Mouse (Mus musculus): ENCODE results near the gene Anpep. TPM values are rescaled to one million over a fixed set of nuclear protein-coding genes. Genes with fewer than 3 reads are reported as not detected.
A peak's percentile ranks its signal among the peaks of the same experiment; 100 is the strongest.
"Not testable (repeated sequence)": the region's sequence is repeated elsewhere in the genome, so short reads cannot be mapped to it uniquely, and the experiment has no call there.

The Anpep gene
- total RNA-seq, 2 experiments from 2014 or later = 5.6 to 6.0 TPM

DNA sequence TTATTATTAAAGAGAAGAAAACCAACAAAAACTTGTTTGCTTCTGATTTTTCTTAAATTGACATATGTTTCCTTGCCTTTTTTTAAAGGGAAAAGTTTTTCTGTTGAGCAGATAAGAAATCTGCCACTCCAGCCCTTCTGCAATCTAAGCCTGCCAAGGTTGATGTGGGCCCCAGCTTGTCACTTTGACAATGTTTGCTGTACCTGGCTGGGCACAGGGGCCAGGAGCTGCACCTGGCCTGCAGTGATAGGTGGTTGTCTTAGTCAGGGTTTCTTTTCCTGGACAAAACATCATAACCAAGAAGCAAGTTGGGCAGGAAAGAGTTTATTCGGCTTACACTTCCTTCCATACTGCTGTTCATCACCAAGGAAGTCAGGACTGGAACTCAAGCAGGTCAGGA, 47.5 kb downstream of the Anpep start:
- no peak for DNase-seq (ENCODE audit: low spot score in 2 of 2)

DNA sequence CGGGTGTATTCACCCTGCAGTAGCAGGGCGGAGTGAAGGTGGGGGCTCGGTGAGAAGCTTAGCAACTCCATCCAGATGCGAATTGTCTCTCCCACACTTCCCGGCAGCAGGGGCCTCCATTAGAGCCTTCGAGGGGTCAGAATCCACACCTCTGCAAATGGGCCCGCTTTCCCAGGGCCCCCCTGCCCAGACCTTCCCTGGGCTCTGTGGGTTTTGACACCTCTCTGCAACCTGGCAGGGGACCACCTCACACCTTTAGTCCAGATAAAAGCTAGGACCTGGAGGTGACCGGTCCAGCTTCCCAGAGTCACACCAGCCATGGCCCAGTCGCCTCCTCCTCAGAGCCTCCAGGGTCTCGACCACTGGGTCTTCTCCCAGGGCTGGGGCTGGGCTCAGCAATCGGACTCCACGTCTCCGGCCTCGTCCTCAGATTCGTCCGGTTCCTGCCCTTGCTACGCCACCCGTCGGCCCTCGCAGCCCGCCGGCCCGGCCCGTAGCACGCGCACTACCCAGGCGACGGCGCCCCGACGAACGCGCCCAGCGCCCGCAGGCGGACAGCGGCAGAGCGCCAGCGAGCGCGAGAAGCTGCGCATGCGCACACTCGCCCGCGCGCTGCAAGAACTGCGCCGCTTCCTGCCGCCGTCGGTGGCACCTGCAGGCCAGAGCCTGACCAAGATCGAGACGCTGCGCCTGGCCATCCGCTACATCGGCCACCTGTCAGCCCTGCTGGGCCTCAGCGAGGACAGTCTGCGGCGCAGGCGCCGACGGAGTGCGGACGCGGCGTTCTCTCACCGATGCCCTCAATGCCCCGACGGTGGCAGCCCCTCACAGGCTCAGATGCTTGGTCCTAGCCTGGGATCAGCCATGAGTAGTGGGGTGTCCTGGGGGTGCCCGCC, 50.0 kb downstream of the Anpep start, which contains the start of gene Mesp2:
Mesp2 (plus strand) TSS at position 117 of the 896 bp plus-strand sequence.
- DNase-seq (ENCODE audit: low spot score in 2 of 2) = peak; percentile 75 to 81

DNA sequence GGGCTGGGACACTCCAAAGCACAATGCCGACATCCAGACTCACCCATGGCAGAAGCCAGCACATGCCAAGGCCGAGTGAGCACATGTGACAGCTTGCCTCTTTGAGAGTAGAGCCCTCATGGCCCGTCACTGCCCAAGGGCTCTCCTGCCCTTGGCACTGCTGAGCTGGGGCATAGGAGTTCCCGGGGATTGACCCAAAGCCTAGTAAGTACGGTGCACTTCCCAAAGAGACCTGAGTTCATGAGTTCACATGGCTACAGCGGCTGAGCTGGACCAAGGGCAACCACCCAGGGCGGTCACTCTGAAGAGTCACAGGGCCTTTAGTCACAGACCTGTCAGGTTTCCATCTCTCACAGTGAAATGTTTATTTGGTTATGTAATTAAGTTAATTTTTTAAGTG, 52.3 kb downstream of the Anpep start:
- DNase-seq (ENCODE audit: low spot score in 2 of 2) = no peak

DNA sequence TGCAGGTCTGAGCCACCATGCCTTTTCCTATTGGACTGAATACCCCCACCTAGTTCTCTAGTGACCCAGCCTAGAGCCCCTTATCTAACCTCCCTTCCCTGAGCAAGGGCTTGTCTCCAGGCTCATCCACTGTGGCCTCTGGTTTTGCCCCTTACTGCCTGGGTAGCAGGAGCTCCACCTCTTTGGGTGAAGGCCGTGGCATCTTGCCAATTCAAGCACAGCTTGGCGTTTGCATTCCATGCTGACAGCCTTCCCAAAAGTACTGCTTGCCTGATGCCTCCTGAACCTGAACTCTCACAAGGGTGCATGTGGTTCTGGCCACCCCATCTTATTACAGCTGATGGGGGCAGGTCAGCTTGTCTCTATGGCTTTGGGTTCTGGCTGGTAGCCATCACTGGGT, 57.0 kb downstream of the Anpep start:
- DNase-seq (ENCODE audit: low spot score in 2 of 2) = no peak

DNA sequence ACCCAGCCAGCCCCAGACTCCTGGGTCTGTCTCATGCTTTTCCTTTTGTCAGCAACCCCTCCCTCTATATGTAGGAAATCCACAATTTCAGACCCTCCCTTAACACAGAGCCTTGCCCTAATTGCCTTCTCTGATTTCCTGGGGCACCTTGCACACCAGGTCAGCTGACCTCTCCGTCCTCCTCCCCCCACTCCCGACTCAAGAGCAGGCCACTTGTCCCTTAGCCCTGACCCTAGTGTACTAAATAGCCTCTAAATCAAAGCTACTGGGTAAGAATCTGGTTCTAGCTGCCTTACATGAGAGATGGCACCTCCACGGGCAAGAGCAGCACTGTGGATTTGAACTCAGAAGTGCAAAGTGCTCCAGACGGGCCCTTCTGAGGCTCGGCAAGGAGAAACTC, 58.8 kb downstream of the Anpep start:
- no peak for DNase-seq (ENCODE audit: low spot score in 2 of 2)

DNA sequence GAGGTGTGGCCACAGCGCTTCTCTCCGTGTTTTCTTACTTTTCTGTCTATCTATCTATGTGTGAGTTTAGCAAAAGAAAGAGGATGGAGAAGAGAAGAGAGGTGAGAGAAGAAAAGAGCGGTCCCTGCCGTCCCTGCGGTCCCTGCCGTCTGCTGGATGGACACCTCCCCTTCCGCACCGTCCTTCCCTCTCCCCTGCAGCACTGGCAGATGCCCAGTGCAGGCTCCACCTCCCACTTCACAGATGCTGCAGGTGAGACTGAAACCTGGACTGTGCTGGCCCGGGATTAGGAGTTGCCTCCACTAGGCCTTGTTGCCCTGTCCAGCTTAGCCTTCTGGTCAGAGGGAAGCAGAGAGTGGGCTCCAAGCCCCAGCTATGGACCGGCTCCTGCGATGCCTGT, 59.5 kb downstream of the Anpep start:
- no peak for DNase-seq (ENCODE audit: low spot score in 2 of 2)

DNA sequence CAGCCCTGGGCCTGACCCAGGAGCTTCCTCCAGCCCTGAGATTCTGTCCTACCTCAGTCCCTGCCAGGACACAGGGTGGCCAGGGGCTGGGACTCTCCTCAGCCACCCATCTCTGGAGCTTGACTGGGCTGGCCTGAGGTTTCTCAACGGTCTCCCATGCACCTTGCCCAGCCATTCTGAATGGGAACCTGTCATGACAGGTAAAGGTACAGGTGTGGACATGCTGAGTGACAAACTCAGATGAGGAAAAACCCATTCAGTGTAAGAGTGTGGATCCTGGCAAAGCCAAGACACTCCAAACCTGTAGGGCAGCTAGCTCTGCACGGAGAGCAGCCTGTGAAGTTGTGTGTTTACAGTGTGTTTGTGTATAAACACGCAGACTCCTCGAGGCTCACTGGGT, 60.5 kb downstream of the Anpep start:
- DNase-seq (ENCODE audit: low spot score in 2 of 2) = no peak

DNA sequence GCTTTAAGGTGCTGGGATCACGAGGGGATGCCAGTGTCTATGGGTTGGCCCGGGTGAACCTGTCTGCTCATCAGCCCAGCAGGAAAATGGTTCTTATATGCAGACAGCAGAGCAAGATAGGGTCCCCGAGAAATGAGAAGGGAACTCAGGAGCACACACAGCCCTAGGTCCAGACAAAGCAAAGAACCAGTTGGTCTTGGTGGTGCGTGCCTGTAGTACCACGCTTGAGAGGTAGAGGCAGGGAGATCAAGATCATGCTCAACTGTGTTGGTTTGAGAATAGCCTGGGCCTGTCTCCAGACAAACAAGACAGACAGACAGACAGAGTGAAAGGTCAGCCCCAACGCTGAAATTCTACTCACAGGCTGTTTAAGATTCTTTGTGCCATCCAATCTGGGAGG, 61.4 kb downstream of the Anpep start:
- no peak for DNase-seq (ENCODE audit: low spot score in 2 of 2)

DNA sequence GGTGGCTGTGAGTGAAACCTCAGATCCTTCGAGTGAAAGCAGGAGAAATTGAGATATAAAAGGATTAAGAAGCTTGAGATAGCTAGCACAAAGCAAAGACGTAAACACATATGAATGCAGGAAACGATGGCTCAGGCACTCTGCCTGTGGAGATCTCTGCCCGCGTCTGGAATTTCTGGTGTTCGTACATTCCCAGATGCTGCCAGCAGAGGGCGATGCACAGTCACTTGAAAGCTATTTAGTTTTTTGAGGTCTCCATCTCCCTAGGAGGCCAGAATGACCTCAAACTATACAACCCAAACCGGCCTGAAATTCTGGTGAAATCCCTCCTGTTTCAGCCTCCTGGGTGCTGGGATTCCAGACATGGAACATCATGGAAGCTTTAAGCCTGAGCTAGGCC, 61.8 kb downstream of the Anpep start:
- DNase-seq (ENCODE audit: low spot score in 2 of 2) = peak; percentile 87 to 89

DNA sequence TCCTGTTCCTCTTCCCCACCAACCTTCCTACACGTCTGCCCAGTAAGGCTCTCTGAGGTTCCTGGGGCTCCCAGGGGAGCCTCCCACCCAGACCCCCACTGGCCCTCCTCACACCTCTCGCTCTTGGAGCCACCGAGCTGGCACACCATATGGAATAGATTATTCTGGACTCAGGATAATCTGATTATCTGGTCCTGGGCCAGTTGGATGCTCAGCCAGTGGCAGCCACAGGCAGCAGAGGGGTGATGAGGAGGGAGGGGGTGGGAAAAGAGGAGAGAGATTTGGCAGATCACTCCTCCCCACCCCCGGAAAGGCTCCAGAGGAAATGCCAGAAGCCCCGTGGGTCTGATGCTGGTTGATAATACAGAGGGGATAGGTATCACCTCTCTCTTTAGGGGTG, 62.3 kb downstream of the Anpep start:
- no peak for DNase-seq (ENCODE audit: low spot score in 2 of 2)

DNA sequence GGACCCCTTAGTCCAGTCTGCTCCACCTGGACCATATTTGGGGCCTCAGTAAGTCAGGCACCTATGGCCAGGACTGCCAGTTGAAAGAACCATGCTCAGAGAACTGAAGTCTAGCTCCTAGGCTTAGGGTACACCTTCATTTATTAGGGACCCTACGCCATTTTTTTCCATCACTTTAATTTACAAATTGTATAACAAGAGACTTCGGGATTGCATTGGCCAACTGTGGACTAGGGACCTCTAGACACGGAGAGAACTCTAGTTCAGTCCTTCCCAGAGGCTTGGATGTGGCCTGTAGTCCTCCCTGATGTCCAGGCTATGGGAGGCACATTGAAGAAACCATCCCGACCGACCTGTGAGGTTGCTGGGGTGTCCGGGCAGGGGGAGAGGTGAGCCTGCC, 67.2 kb downstream of the Anpep start, which contains the start of gene Mesp1:
Mesp1 (minus strand) TSS at position 101 of the 400 bp plus-strand sequence.
- no peak for DNase-seq (ENCODE audit: low spot score in 2 of 2)

DNA sequence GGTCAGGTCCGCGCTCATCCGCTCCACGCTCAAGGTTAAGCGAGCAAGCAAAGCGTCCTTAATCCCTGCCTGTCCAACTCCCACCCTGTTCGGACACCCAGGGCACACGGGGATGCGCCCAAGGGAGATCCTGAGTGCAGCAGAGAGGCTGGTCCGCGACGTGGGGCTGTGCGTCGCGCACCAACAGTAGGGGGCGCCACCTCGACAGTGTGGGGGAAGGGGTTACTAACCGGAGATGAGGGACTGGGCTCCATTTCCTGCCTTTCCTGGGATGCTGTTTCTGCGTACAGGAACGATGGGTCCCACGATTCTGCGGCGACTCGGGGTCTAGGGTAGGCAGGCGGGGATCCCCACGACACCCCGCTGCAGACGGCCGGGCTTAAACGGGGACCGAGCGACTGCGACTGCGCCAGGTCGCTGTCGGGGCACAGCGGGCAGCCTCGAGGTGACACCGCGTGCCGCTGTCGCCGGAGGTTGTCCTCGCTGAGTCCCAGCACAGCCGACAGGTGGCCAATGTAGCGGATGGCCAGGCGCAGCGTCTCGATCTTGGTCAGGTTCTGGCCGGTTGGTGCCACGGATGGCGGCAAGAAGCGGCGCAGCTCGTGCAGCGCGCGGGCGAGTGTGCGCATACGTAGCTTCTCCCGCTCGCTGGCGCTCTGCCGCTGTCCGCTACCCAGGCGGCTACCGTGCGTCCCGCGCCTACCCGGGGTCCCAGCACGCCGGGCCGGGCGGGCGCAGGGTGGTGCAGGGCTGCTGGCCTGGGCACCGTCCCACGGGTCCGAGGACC, 68.0 kb downstream of the Anpep start:
- peak; percentile 61 to 63 for DNase-seq (ENCODE audit: low spot score in 2 of 2)

DNA sequence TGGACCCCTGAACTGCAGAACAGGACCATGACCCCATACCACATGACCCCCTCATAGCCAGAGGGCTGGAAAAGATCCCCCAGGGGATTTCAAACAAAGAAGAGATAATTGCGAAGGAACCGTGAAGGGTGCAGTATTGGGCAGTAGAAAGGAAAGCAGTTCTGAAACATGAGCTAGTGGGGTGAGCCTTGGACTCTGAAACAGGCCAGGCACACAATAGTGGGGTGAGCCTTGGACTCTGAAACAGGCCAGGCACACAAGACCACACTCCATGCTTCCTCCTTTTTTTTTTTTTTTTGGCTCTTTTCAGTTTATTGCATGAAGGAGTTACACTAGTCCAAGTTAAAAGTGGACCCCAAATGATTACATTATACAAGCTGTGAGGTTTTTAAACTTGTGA, 71.0 kb downstream of the Anpep start:
- DNase-seq (ENCODE audit: low spot score in 2 of 2) = not testable (repeated sequence)

DNA sequence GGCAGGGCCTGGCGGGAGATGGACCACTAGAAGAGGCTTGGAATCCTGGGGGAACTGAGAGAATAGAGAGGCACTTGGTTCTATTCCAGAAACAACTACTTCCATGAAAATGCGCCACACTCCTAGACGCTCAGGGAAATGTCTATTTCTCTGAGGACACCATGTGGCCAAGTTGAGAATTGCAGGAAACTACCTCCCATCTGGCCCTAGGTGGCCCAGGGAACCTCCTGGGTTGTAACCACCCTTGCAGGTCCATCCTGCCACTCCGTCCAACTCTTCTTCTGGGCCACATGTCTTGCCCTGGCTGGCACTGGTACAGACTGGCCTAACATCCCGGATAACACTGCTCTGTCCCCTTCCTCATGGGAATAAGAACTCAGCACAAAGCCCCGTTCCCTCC, 74.6 kb downstream of the Anpep start:
- DNase-seq (ENCODE audit: low spot score in 2 of 2) = peak; percentile 68 to 77

DNA sequence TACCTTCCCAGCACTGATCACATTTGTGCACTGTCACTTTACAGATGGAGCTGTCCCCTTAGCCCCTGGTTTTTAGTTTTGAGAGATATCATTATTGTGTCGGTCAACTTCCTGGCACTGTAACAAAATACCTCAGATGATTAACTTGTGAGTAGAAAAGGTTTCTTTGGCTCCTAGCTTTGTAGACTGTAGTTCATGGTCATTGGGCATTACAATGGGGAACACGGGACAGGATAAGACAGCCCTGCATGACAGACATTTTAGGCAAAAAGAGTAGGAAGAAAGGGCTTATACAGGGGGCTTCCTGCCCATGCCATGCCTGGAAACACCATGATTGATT, 78.4 kb downstream of the Anpep start:
- DNase-seq (ENCODE audit: low spot score in 2 of 2) = no peak

DNA sequence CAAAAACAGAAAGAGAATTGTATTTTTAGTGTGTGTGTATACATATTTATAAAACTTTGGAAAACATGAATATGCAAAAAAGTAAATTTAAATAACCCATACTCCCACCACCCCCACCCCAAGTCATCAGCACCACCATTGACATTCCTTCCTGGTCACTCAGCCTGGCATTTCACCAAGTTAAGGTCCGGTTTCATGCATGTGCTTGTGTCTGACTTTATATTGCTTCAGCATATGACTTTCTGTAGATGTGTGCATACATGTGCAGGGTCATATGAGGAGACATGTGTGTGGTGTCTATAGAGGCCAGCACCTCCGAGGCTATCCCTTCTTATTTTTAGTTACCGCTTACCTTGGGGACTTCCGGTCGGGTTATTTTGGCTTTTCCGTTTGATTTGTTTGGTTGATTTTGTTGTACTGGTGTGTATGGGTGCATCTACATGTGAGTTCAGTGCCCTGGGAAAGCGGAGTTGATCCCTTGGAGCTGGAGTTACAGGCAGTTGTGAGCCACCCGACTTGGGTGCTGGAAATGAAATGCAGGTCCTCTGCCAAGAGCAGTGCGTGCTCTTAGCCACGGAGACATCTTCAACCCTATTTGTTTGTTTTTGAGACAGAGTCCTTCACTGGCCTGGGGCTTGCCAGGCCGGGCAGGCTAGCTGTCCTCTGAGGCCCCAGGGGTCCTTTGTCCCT, 78.9 kb downstream of the Anpep start:
- no peak for DNase-seq (ENCODE audit: low spot score in 2 of 2)

DNA sequence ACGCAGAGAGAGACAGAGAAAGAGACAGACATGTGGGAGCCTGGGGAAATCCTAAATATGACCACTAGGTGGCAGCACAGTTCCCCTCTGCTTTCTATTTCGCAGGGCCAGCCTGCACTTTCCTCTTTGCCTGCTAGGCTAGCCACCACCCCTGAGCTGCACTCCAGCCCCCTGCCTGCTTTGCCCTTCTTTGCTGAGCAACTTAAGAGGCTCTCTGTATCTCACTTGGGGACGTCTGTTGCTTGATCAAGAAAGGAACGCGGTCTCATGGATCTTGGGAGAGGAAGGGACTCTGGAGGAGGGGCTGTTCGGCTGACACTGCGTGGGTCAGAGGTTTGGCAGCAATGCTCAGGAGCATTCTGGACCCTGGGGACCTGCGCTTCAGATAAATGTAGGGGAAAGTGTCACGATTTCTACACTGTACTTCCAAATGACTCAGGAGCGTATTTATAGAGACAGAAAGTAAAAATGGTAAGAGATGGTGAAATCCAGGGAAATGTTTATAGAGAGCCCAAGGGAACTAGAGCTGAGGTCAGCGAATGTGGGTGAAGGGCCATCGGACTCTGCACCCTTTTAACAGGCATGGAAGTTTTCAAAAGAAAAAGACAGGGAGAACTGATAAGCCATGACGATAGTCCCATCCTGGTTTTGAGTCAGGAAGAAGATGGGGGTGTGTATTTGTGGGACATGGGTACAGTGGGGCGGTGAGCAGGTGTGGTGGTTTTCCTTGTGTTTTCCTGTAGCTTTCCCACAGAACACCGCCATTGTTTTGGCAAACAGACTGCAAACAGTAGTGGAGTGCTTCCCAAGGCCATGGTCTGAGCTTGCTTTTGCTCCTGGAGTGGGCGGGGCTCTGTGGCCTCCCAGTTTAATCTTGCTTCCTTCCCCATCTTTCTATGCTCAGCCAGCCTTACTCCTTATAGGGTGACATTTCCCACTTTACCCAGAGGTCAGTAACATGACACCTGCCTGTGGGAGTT, 79.9 kb downstream of the Anpep start:
- DNase-seq (ENCODE audit: low spot score in 2 of 2) = peak; percentile 81 to 82
